Mouse (Mus musculus) neural tube, embryonic 14.5 days (tissue): ENCODE measurements around the gene Camk2d. TPM values are rescaled to one million over a fixed set of nuclear protein-coding genes. Genes with fewer than 3 reads are reported as not detected.

Experiments
- ATAC-seq: fragments of 200-750 bp; cut with Nextera tagmentation; 2 replicates; pipeline ENCODE4 v1.8.0; 2017; ENCODE audit warnings: low read depth, mild to moderate bottlenecking, moderate TSS enrichment, moderate library complexity
- H3K27ac ChIP-seq: fragments of 300-500 bp; sonication (generic); 2 replicates; pipeline ENCODE4 v1.5.1; 2014; ENCODE audit warnings: low read depth, mild to moderate bottlenecking, control low read depth, low read length, moderate library complexity, mixed read lengths
- H3K27me3 ChIP-seq: fragments of 300-500 bp; sonication (generic); 2 replicates; pipeline ENCODE4 v1.6.1; 2014; ENCODE audit warnings: low read length; ENCODE audit not compliant: control insufficient read depth, insufficient read depth
- H3K36me3 ChIP-seq: fragments of 300-500 bp; sonication (generic); 2 replicates; pipeline ENCODE4 v1.6.1; 2014; ENCODE audit warnings: low read length, mixed read lengths; ENCODE audit not compliant: control insufficient read depth, insufficient read depth
- H3K4me1 ChIP-seq: fragments of 300-500 bp; sonication (generic); 2 replicates; pipeline ENCODE4 v1.6.1; 2014; ENCODE audit warnings: low read length; ENCODE audit not compliant: control insufficient read depth, insufficient read depth
- H3K4me2 ChIP-seq: fragments of 300-500 bp; sonication (generic); 2 replicates; pipeline ENCODE4 v1.6.1; 2014; ENCODE audit warnings: mild to moderate bottlenecking, low read depth, low read length, control low read depth
- H3K4me3 ChIP-seq: fragments of 300-500 bp; sonication (generic); 2 replicates; pipeline ENCODE4 v1.5.1; 2014; ENCODE audit warnings: low read depth, low read length, control low read depth, mixed read lengths
- H3K9ac ChIP-seq: fragments of 300-500 bp; sonication (generic); replicated peaks from 2 replicates; pipeline ENCODE4 v1.6.1; 2014; ENCODE audit warnings: low read depth, mild to moderate bottlenecking, control low read depth, low read length, mixed read lengths
- H3K9me3 ChIP-seq: fragments of 300-500 bp; sonication (generic); 2 replicates; pipeline ENCODE4 v1.6.1; 2016; ENCODE audit warnings: low read length; ENCODE audit not compliant: control insufficient read depth
- WGBS: fragments of 180-500 bp; shearing (Covaris S2); extraction: QIAGEN DNeasy Blood & Tissue Kit; methylation state at CpG from one replicate; pipeline ENCODE4 v1.1.7; 2014; 5-methylcytosine and 5-hydroxymethylcytosine counted together
- polyA plus RNA-seq: library from polyadenylated mRNA; unstranded; fragments of >200 nt; fragmentation: Nextera tagmentation; extraction: Ambion mirVana; gene quantifications from 2 replicates; pipeline ENCODE4 v1.2.1, GENCODE M21; 2014

The Camk2d gene
- polyA plus RNA-seq, 1 experiment from 2014 or later, result 215 TPM

GRCm38 (mm10) chr3:126771541-126771940 lies 175.4 kb downstream of the Camk2d start:
- Histone ChIP-seq H3K9ac (no peak overlapping the region), H3K27ac (no peak overlapping the region), H3K27me3 (no peaks in the 10 kb centered on the region), H3K4me2 (no peak overlapping the region), H3K4me3 (no peak overlapping the region), H3K36me3 (no peaks in the 10 kb centered on the region), H3K9me3 (no peaks in the 10 kb centered on the region), H3K4me1 (0 out of 2 replicates have a peak, but pooled peaks cover 3% of the 10 kb centered on the region)
- WGBS, result 25% methylated on average over 6 of the region's 6 CpGs
- ATAC-seq, result peak; percentile 92

GRCm38 (mm10) chr3:126776001-126776400 lies 179.9 kb downstream of the Camk2d start:
- H3K4me2 ChIP-seq, result no peak overlapping the region
- no peaks in the 10 kb centered on the region for H3K9me3 ChIP-seq
- H3K4me1 ChIP-seq, result 0 out of 2 replicates have a peak, but pooled peaks cover 1% of the 10 kb centered on the region
- H3K4me3 ChIP-seq, result no peak overlapping the region
- no peak overlapping the region for H3K27ac ChIP-seq
- no peaks in the 10 kb centered on the region for H3K36me3 ChIP-seq
- no peaks in the 10 kb centered on the region for H3K27me3 ChIP-seq
- ATAC-seq, result no peak
- H3K9ac ChIP-seq, result no peak overlapping the region

- Histone ChIP-seq H3K4me2 (no peak overlapping the region), H3K9me3 (no peaks in the 10 kb centered on the region), H3K27me3 (no peaks in the 10 kb centered on the region), H3K9ac (no peak overlapping the region), H3K36me3 (no peaks in the 10 kb centered on the region), H3K27ac (no peak overlapping the region), H3K4me3 (no peak overlapping the region), H3K4me1 (no peaks in the 10 kb centered on the region)
- 97% methylated on average over 9 of the region's 9 CpGs for WGBS
- no peak for ATAC-seq
Measured at GRCm38 (mm10) chr3:126777101-126777500, 181.0 kb downstream of the Camk2d start.

- 98% methylated on average over 1 of the region's 1 CpGs for WGBS
- ATAC-seq, result no peak
- Histone ChIP-seq H3K36me3 (no peaks in the 10 kb centered on the region), H3K27me3 (no peaks in the 10 kb centered on the region), H3K4me2 (no peak overlapping the region), H3K4me1 (no peaks in the 10 kb centered on the region), H3K9me3 (no peaks in the 10 kb centered on the region), H3K27ac (no peak overlapping the region), H3K4me3 (no peak overlapping the region), H3K9ac (no peak overlapping the region)
Measured at GRCm38 (mm10) chr3:126777879-126778278, 181.8 kb downstream of the Camk2d start.

GRCm38 (mm10) chr3:126780014-126780615 lies 184.0 kb downstream of the Camk2d start:
- H3K27me3 ChIP-seq, result no peaks in the 10 kb centered on the region
- WGBS, result 81% methylated on average over 5 of the region's 5 CpGs
- H3K9me3 ChIP-seq, result no peaks in the 10 kb centered on the region
- no peak overlapping the region for H3K4me2 ChIP-seq
- no peak overlapping the region for H3K27ac ChIP-seq
- no peak for ATAC-seq
- no peaks in the 10 kb centered on the region for H3K36me3 ChIP-seq
- H3K4me3 ChIP-seq, result no peak overlapping the region
- no peak overlapping the region for H3K9ac ChIP-seq
- no peaks in the 10 kb centered on the region for H3K4me1 ChIP-seq

GRCm38 (mm10) chr3:126793035-126793964 lies 197.2 kb downstream of the Camk2d start:
- no peak overlapping the region for H3K9ac ChIP-seq
- no peak overlapping the region for H3K27ac ChIP-seq
- no peaks in the 10 kb centered on the region for H3K9me3 ChIP-seq
- peak; percentile 54 for ATAC-seq
- peaks cover 15% of the 10 kb centered on the region; the same call in 1 of the 2 replicates for H3K36me3 ChIP-seq
- H3K4me1 ChIP-seq, result no peaks in the 10 kb centered on the region
- no peak overlapping the region for H3K4me2 ChIP-seq
- H3K27me3 ChIP-seq, result no peaks in the 10 kb centered on the region
- no peak overlapping the region for H3K4me3 ChIP-seq
- 57% methylated on average over 2 of the region's 2 CpGs for WGBS

- no peak overlapping the region for H3K27ac ChIP-seq
- no peak overlapping the region for H3K4me3 ChIP-seq
- no peaks in the 10 kb centered on the region for H3K27me3 ChIP-seq
- no peaks in the 10 kb centered on the region for H3K9me3 ChIP-seq
- H3K36me3 ChIP-seq, result peaks cover 15% of the 10 kb centered on the region; the same call in 1 of the 2 replicates
- no peak overlapping the region for H3K9ac ChIP-seq
- no peaks in the 10 kb centered on the region for H3K4me1 ChIP-seq
- 94% methylated on average over 3 of the region's 3 CpGs for WGBS
- no peak overlapping the region for H3K4me2 ChIP-seq
- no peak for ATAC-seq
Measured at GRCm38 (mm10) chr3:126795904-126796303, 199.8 kb downstream of the Camk2d start.

- Histone ChIP-seq H3K9ac (no peak overlapping the region), H3K4me2 (no peak overlapping the region), H3K4me1 (no peaks in the 10 kb centered on the region), H3K36me3 (peaks cover 15% of the 10 kb centered on the region; the same call in 1 of the 2 replicates), H3K27ac (no peak overlapping the region), H3K4me3 (no peak overlapping the region), H3K9me3 (no peaks in the 10 kb centered on the region), H3K27me3 (no peaks in the 10 kb centered on the region)
- ATAC-seq, result no peak
- 97% methylated on average over 3 of the region's 3 CpGs for WGBS
Measured at GRCm38 (mm10) chr3:126797025-126797424, 200.9 kb downstream of the Camk2d start.

- Histone ChIP-seq H3K4me1 (no peaks in the 10 kb centered on the region), H3K27ac (no peak overlapping the region), H3K36me3 (peaks cover 15% of the 10 kb centered on the region; the same call in 1 of the 2 replicates), H3K9ac (no peak overlapping the region), H3K9me3 (no peaks in the 10 kb centered on the region), H3K27me3 (no peaks in the 10 kb centered on the region), H3K4me2 (no peak overlapping the region), H3K4me3 (no peak overlapping the region)
- no peak for ATAC-seq
- 95% methylated on average over 3 of the region's 3 CpGs for WGBS
Measured at GRCm38 (mm10) chr3:126797810-126798209, 201.7 kb downstream of the Camk2d start.
